Mouse (Mus musculus) C2C12 (cell line): Measurements from ENCODE around the gene Kank1.

Source experiments
- CTCF ChIP-seq: IDR thresholded peaks from one replicate; pipeline ENCODE4 v1.5.1; 2011; ENCODE audit not compliant: control insufficient read depth, insufficient read depth, insufficient read length
- MAX ChIP-seq: IDR thresholded peaks from one replicate; pipeline ENCODE4 v1.6.1; 2011; ENCODE audit warnings: mild to moderate bottlenecking, control low read depth
- MYOD1 ChIP-seq: IDR thresholded peaks from one replicate; pipeline ENCODE4 v1.6.1; 2011; ENCODE audit warnings: low read depth; ENCODE audit not compliant: control insufficient read depth, insufficient read length
- MYOG ChIP-seq: IDR thresholded peaks from one replicate; pipeline ENCODE4 v1.6.1; 2011; ENCODE audit not compliant: control insufficient read depth, insufficient read length; ENCODE audit errors: extremely low read depth
- USF1 ChIP-seq: IDR thresholded peaks from one replicate; pipeline ENCODE4 v1.6.1; 2011; ENCODE audit warnings: low read depth, mild to moderate bottlenecking, control low read depth, moderate library complexity

GRCm38 (mm10) chr19:25370428-25370827, 133.7 kb downstream of the Kank1 start:
- TF ChIP-seq CTCF (no peak), MAX (no peak), MYOD1 (no peak), USF1 (no peak), MYOG (no peak)
